Mouse (Mus musculus): ENCODE measurements around the gene Bbs5. TPM values are rescaled to one million over a fixed set of nuclear protein-coding genes. Genes with fewer than 3 reads are reported as not detected.

Bbs5 gene
- 1.5 TPM for polyA plus RNA-seq (2015; fragmentation: Illumina TruSeq; extraction: RNeasy Lipid Tissue Mini Kit (QIAGEN cat#74804); ENCODE audit: insufficient read depth, low read depth, low replicate concordance)

GRCm38 (mm10) chr2:69646726-69647490, at the start of gene Bbs5:
Bbs5 (plus strand) TSS chr2:69647171.

DNA sequence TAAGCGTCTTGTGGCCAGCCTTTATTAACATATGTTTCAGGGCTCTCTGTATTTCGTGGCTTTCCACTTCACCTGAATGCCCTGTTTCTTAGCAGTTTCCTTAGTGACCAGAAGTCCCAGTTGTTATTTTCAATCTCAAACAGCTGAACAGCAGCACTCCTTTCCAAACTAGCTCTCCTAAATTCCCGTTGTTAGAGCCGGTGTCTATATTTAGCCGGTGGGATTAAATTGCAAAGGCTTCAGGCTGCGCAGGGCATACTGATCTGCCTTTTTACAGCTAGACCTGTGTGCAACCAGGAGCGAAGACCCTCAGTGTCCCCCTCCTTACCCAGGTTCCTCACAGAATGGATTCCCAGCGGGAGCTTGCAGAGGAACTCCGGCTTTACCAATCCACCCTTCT, 22.9 kb downstream of the Bbs5 start, which contains the start of gene Klhl41:
TSS of gene Klhl41 (plus strand) at position 268 of the 400 bp plus-strand sequence.

GRCm38 (mm10) chr2:69712981-69713625, 66.1 kb downstream of the Bbs5 start, which contains the start of gene Fastkd1:
Fastkd1 (minus strand) TSS chr2:69713516.

Other genes with a start within 250 kb of the Bbs5 start
- gene Lrp2, start 61.1 kb upstream of the Bbs5 start, polyA plus RNA-seq (2015; fragmentation: Illumina TruSeq; extraction: RNeasy Lipid Tissue Mini Kit (QIAGEN cat#74804); ENCODE audit: insufficient read depth, low read depth, low replicate concordance) = 1.3 TPM
- not detected for gene Klhl41, start 22.9 kb downstream of the Bbs5 start, polyA plus RNA-seq (2015; fragmentation: Illumina TruSeq; extraction: RNeasy Lipid Tissue Mini Kit (QIAGEN cat#74804); ENCODE audit: insufficient read depth, low read depth, low replicate concordance)
- gene Fastkd1, start 66.3 kb downstream of the Bbs5 start, polyA plus RNA-seq (2015; fragmentation: Illumina TruSeq; extraction: RNeasy Lipid Tissue Mini Kit (QIAGEN cat#74804); ENCODE audit: insufficient read depth, low read depth, low replicate concordance) = 4.3 TPM
- gene Ppig, start 75.4 kb downstream of the Bbs5 start, polyA plus RNA-seq (2015; fragmentation: Illumina TruSeq; extraction: RNeasy Lipid Tissue Mini Kit (QIAGEN cat#74804); ENCODE audit: insufficient read depth, low read depth, low replicate concordance) = 8.6 TPM
- gene Ccdc173, start 142.4 kb downstream of the Bbs5 start, polyA plus RNA-seq (2015; fragmentation: Illumina TruSeq; extraction: RNeasy Lipid Tissue Mini Kit (QIAGEN cat#74804); ENCODE audit: insufficient read depth, low read depth, low replicate concordance) = not detected
- gene Phospho2, start 142.5 kb downstream of the Bbs5 start, polyA plus RNA-seq (2015; fragmentation: Illumina TruSeq; extraction: RNeasy Lipid Tissue Mini Kit (QIAGEN cat#74804); ENCODE audit: insufficient read depth, low read depth, low replicate concordance) = 3.7 TPM
- gene Klhl23, start 174.8 kb downstream of the Bbs5 start, polyA plus RNA-seq (2015; fragmentation: Illumina TruSeq; extraction: RNeasy Lipid Tissue Mini Kit (QIAGEN cat#74804); ENCODE audit: insufficient read depth, low read depth, low replicate concordance) = 0.74 TPM
- 35.4 TPM for gene Ssb, start 214.4 kb downstream of the Bbs5 start, polyA plus RNA-seq (2015; fragmentation: Illumina TruSeq; extraction: RNeasy Lipid Tissue Mini Kit (QIAGEN cat#74804); ENCODE audit: insufficient read depth, low read depth, low replicate concordance)
- 3.0 TPM for gene Mettl5, start 238.4 kb downstream of the Bbs5 start, polyA plus RNA-seq (2015; fragmentation: Illumina TruSeq; extraction: RNeasy Lipid Tissue Mini Kit (QIAGEN cat#74804); ENCODE audit: insufficient read depth, low read depth, low replicate concordance)